Mouse (Mus musculus) lung, postnatal 36 days (tissue): ENCODE results near the gene Gsto2.

Experiments
- DNase-seq: peaks from one replicate; pipeline ENCODE4 v3.0.0; 2022; ENCODE audit warnings: mixed read lengths

Gsto2 gene

GRCm38 (mm10) chr19:47898472-47899079 is 33.2 kb downstream of the Gsto2 start:
- DNase-seq = no peak

DNA sequence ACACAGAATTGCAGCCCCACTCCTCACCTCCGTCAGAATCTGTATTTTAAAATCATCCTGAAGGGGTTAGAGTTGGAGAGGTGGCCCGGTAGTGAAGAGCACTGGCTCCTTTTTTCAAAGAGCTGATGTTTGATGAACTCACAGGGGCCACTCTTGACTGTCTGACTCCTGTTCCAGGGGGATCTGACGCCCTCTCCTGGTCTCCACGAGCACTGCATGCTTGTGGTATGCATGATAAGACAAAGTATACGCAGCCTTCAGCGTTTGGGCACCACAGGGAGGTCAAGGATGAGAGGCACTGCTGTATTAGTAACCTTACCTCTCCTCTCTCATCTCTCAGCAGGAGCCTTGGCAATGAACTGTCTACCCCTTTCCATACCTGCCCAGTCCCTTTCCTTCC is 34.7 kb downstream of the Gsto2 start:
- no peak for DNase-seq

DNA sequence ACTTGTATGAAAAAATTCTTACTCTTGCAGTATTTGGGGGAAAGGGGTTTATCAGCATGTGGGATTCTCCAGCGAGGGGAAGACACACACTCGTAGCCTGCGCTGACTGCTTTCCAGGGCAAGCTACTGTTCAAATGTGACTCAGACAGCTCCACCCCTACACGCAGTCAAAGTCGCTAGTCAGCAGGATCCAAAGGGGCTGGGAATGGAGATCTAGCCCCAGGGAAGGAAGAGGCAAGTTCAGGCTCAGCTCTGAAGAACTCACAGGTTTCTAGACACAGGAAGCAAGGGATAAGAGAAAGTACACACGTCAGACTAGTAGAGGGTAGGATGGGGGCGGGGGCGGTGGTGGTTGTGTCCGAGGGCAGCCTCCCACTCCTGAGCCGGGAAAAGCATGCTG is 35.2 kb downstream of the Gsto2 start:
- DNase-seq = no peak

GRCm38 (mm10) chr19:47902316-47903201 is 37.2 kb downstream of the Gsto2 start:
- DNase-seq = peak; percentile 56

DNA sequence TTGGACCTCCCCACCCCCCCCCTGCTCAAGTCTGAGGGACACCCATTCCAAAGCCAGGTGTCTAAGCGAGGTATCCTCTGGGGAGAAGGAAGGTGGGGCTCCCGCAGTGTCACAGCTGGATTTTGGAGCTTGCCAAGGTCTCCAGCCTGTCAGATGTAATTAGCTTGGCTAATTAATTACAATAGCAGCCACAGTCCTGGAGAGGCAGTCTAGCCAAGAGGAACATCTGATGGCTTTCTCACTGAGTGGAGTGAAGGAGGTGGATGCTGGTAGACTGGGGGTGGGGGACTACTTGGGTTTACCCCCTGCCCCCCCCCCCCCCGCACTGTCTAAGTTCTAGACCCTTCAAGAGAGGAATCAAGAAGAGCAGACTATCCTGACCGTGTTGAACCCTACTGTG is 38.3 kb downstream of the Gsto2 start:
- DNase-seq = no peak

- no peak for DNase-seq
Measured at GRCm38 (mm10) chr19:47905081-47905480, 39.7 kb downstream of the Gsto2 start.

GRCm38 (mm10) chr19:47905603-47906002 is 40.3 kb downstream of the Gsto2 start:
- peak; percentile 49 for DNase-seq

DNA sequence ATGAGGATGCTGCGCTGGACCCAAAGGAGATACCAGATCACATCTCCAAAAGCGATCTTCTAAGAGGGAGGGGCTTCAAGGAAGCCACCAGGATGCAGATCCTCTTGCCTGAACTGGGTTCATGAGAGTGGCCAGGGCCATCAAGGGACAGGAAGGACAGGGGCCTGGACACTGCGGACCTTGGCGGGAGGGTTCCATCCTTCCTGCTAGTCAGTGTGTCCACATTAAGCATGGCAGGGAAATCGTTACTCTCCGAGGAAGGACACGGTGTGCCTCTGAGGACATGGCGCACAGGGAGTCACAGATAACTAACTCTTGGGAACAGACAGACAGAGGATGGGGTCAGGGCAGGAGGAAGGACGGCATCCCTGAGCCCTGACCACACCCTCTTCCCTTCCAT is 42.3 kb downstream of the Gsto2 start:
- no peak for DNase-seq

DNA sequence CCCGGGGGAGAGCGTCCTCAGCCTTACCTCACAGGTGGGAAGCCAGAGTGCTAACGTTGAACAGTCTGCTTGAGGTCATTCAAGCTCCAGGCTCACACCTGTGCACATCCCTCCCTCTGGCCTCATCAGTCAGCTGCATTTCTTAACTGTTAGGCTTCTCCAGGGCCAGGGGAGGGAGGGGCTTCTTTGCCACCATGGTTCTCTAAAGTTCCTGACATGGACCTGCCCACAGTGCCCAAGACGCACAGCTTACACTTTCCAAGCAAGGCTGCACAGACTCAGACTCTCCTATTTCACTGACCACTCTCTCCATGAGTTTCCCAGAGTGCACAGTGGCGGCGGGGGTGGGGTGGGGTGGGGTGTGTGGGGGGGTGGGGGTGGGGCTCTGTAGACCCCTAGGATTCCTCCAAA is 43.6 kb downstream of the Gsto2 start:
- no peak for DNase-seq

- peak; percentile 69 for DNase-seq
Measured at GRCm38 (mm10) chr19:47909387-47910116, 44.2 kb downstream of the Gsto2 start.

DNA sequence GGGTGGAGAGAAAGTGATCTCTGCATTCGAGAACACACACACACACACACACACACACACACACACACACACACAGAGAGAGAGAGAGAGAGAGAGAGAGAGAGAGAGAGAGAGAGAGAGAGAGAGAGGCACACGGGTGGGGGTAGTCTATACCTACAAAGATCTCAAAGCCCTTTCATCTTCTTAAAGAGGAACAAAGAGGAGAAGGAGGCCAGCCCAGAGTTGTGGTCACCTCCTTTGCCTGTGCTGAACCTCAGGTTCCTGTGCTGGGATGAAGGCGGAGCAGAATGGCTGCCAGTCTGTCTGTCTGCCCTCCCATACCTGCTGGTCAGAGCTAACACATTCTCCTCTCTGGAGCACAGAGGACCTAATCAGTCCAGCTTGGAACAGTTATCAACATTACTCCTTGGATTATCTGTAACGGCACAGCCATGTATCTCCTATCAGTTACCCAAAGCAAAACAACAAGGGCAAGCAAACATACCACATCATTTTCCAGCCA is 44.8 kb downstream of the Gsto2 start:
- no peak for DNase-seq

GRCm38 (mm10) chr19:47910751-47911150 is 45.4 kb downstream of the Gsto2 start:
- no peak for DNase-seq

DNA sequence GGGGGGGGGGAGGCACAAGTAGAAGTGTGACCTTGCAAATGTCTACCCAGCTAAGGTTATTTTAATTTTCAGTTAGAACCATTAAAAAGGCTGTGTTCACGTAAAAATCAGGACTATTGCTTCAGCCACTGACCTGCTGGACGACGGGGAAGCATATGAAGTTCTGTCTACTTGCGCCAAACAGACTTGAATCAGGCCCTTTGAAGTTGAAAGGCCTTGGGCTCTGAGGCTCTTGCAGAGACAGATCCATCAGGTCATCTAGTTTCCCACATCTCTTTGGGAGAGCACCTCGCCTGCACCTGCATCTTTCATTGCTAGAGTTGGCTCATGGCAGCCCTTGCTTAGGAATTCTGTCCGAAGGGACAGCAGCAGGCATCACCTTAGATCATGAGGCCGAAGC is 48.0 kb downstream of the Gsto2 start:
- DNase-seq = no peak

DNA sequence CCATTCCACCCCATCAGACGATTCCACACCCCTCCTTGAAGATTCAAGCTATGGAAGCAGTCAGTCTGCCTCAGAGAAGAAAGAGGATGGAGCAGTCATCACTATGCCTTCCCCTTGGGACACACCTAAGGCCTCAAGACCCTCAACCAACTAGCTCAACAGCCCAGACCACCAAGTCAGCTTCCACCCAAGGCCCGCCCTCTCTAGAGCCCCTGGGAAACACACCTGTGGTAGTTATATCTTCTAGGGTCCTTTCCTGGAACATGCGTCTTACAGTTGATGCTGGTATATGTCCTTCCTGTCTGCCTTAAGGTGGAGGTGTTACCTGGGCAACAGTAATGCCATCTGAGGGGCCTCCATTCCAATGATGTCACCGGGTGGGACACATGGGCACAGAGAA is 48.9 kb downstream of the Gsto2 start:
- DNase-seq = no peak

DNA sequence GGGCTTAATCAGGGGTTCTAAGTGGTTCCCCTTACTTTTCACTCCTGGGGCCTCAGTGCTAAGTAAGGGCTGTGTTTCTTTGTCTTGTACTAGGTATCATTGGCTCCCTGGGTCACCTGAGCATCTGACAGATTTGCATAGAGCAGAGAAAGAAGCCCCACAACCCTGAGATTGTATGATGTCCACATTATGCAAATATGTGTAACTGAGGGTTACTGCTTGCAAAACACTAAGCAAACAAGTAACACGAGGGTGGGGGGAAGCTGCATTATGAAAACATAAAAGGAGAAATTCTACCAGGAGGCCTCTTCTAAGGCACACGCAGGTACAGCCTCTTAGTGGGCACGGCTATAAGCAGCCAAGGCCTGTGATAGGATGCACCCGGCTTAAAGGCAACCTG is 49.9 kb downstream of the Gsto2 start:
- DNase-seq = no peak

- DNase-seq = no peak
Measured at GRCm38 (mm10) chr19:47917396-47917795, 52.1 kb downstream of the Gsto2 start.

DNA sequence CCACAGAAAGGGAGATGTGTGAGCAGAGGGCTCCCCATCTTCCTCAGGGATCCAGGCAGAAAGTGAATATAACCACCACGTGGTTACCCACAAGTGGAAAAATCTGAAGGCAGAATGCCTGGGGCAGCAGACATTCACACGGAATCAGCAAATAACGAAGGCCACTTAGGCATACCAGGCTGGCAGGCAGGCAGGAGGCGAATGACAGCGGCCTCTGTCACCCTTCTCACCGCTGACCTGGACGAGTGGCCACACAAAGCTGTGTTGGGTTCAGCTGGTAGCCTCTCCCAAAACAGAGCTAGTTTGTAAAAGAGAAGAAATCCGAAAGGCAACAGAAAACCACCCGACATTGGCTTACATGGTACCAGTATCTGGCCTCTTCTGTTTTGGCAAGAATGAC is 52.7 kb downstream of the Gsto2 start:
- peak; percentile 33 for DNase-seq

DNA sequence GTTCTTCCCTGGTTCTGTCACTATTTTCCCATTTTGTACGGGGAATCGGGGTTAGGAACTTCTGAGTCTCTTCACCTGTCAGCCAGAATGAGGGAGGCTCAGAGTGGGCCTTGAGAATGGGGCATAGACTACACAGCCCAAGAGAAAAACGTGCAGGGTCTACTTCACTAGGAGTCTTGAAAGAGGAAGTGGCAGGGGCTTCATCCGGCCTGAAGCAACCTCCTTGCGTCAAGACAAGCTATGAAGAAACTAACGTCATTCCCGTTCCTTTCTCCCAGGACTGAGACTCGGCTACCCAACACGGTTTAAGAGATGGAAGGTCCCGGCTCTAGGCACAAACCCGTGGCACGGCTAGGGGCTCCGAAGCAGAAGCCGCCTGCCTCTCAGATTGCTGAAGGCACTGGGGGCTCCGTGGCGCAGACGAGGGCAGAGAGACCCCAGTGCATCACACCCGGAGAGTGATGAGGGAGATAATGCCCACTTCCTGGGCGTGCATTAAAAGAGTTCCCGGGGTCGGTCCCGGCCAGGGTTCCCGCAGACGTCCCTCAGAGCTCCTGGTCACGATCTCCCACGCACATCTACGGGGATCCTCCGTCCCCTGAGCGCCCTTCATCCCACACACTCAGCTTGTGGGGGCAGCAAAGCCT is 53.2 kb downstream of the Gsto2 start:
- peak; percentile 50 for DNase-seq

- peak; percentile 95 for DNase-seq
Measured at GRCm38 (mm10) chr19:47919126-47919965, 54.0 kb downstream of the Gsto2 start, which contains the start of the genes Cfap43 and Itprip. TSS of gene Cfap43 (minus strand) at chr19:47919287. TSS of gene Itprip (minus strand) at chr19:47919299.

- DNase-seq = peak; percentile 77
Measured at GRCm38 (mm10) chr19:47919966-47920375, 54.6 kb downstream of the Gsto2 start.

- DNase-seq = no peak
Measured at GRCm38 (mm10) chr19:47925819-47926218, 60.5 kb downstream of the Gsto2 start.

DNA sequence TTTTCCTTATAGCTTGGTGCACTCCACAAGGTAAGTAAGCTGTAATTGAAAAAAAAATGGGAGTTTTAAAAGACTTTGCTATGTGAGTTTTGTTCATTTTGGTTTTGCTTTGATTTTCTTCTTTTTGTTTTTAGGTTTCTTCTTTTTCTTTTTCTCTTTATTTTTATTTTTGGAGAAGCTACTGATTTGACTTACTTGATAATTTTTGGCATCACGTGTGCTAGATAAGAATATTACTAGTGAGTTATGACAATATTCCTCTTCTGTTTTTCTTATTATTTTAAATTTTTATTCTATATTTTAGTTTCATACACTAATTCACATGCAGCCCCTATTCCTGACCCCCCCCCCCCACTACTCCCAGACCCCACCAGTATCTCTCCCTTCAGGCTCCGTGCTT is 61.7 kb downstream of the Gsto2 start:
- DNase-seq = no peak
